Mouse (Mus musculus) lung, embryonic 15.5 days (tissue): Measurements from ENCODE around the gene Prkch. TPM values are rescaled to one million over a fixed set of nuclear protein-coding genes. Genes with fewer than 3 reads are reported as not detected.

Experiments
- polyA plus RNA-seq: library from polyadenylated mRNA; unstranded; fragments of >200 nt; fragmentation: Nextera tagmentation; extraction: Ambion mirVana; gene quantifications from 2 replicates; pipeline ENCODE4 v1.2.1, GENCODE M21; 2015

Gene Prkch
- polyA plus RNA-seq, 1 experiment from 2014 or later: 16.4 TPM

Other genes starting within 250 kb of the Prkch start
- 7.2 and 8.1 TPM in 2 replicates for gene Tmem30b, start 38.4 kb upstream of the Prkch start, polyA plus RNA-seq